Mouse (Mus musculus): ENCODE results near the gene Abi3bp.

Abi3bp gene

DNA sequence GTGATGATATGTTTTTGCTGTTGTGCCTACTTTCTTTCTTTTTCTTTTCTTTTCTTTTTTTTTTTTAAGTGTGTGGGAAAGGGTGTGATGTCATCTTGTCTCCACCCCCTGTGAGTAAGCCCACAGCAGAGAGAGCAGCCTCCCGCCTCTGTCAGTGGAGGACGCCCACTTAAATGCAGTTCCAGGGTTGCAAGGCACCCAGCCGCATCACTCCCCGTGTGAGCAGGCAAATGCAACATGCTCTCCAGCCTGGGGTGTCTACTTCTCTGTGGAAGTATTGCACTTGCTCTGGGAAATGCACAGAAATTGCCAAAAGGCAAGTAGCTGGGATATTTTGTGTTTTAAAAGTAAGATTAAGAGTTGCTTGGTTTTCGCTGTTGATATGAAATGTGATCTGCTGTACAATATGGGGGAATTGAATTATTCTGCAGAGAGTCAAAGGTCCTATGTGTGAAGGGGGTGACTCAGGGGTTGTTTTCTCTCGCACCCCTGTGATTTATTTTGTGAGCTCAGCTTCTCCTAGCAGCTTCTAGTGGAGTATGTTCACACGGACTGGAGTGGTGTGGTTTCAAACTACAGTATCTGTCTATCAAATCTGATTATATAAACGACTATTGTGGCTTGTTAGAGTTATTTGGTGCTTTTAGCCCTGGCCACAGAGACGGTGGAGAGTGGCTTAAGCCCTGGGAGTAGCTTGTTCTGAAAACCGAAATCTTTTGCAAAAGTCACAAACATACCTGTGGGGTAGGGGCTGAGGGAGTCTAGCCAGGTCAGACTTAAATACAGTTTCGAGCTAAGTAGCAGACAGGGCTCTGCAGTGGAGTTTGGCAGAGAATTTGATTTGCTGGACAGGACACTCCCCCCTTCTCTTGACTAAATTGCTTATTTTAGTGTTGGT is at the start of gene Abi3bp:
Gene Abi3bp, plus strand, starts transcription at position 202 of the 898 bp plus-strand sequence.
- DNase-seq (ENCODE audit: low spot score), result peak; percentile 32

- DNase-seq (ENCODE audit: low spot score), result no peak
These were observed 42.1 kb upstream of the Abi3bp start for GRCm38 (mm10) chr16:56435293-56436185.

DNA sequence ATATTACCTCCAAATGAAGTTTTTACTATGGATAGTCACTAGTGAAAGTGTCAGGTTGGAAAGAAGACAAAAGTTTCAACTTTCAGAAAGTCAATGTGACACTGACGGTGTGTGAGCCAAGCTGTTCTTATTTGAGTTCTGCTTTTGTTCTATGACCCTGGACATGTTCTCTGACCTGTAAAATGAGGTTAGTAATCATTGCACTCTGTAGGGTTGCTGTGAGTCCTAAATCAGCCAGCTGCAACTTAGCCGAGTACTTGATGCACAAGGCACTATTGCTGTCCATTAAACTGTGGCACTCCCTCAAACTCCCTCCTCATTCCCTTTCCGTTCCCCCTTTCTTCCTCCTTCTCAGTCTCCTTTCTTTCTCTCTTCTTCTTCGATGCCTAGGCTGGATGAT is 37.4 kb upstream of the Abi3bp start:
- no peak for DNase-seq (ENCODE audit: low spot score)

DNA sequence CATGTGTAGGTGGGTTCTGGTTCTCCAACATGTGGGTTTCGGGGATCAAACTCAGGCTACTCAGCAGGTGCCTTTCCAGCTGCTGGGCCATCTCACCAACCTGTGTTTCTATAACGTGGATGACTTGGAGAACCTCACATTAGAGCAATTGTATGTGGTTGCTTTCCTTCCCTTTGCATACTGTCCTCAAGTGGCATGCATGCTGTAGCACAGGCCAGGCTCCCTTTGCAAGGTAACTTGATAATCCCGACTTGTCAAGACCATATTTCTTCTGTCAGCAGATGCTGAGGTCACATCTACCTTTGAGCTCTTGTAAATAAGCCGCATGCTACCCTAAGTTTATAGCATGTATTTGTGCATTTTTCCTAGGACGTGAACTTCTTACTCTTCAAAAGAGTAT is 36.6 kb upstream of the Abi3bp start:
- DNase-seq (ENCODE audit: low spot score), result no peak

- DNase-seq (ENCODE audit: low spot score), result no peak
These were observed 35.9 kb upstream of the Abi3bp start for GRCm38 (mm10) chr16:56441658-56442344.

DNA sequence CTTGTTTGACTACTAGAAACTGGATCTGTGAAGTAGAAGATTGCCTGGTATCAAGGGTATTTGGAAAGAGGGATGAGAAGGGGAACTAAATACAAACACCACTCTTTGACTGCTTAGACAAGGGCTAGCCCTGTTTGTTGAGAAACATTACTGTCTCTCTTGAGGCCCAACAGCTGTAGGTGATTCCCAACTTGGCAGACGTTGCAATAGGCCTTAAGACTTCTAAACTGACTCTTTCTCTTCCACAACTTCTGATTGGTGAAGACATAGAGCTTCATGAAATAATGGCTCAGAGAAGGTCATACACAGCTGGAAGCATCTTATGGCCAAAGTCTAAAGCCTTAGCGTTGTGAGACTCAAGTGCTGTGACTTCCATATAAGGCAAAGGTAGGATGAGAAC is 26.2 kb upstream of the Abi3bp start:
- DNase-seq (ENCODE audit: low spot score), result no peak

DNA sequence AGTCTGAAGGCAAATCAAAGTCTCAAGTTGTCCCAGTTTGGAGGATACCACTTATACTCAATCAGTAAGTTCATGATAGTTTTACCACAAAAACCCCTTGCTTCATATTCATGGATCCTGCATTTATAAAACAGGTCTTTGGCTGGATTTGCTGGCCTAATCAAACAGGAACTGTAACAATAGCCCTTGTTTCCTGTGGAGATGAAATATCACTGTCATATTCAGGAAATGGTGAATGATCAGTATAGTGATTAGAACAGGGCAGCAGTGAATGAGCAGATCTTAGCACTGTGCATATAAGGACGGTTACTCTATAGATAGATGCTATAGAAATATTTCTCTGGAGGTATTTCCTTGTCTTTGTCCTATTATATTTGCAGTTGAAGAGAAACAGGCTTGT is 25.8 kb upstream of the Abi3bp start:
- no peak for DNase-seq (ENCODE audit: low spot score)

DNA sequence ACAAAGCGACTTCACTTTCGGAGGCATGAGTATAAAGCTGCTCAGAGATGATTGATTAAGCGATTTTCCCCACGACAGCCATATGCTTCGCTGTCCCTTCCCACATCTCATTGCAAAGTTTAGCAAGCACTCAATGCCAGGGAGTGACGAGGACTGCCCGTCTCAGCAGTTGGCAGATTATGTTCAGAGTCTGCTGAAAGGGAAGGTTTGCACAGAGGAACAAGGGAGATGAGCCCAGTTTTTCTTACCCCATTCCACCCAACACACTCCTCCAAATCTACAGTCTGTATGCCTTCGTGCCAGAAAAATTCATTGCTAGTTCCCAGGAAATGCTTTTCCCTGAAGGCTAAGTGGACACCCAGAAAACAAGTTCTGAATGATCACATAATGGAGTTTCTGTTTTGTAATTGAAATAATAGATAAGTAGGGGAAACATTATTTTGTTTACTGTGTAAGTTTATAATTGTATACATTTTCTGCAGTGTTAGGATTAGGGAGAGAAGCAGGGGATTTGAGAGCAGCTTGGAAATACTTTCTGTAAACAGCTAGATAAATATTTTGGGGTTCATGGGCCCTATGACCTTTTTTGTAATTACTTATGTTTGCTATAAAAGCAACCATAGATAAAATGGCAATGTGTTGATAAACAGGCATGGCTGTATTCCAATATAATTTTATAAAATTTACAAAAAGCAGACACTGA is 19.5 kb upstream of the Abi3bp start:
- DNase-seq (ENCODE audit: low spot score), result no peak

GRCm38 (mm10) chr16:56473160-56473559 is 4.5 kb upstream of the Abi3bp start:
- DNase-seq (ENCODE audit: low spot score), result no peak

DNA sequence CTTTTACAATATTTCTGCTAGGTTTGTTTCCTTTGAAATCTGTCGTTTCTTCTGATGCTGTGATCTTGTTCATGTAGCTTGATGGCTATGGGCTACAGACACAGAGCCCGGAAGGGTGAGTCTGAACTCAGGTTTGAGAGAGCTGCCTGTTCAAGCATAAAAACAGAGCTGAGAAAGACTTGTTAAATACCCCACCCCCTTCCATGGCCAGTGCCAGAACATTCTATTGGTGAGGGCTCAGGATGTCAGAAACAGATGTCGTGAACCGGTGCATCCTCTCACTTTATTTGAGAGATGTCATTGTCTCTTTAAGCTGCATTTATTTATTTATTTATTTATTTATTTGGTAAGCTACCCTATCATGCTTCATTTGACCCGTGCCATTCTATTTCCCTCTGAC is 2.0 kb upstream of the Abi3bp start:
- no peak for DNase-seq (ENCODE audit: low spot score)

- peak; percentile 18 for DNase-seq (ENCODE audit: low spot score)
These were observed 1.0 kb downstream of the Abi3bp start for GRCm38 (mm10) chr16:56478575-56479191.

GRCm38 (mm10) chr16:56483466-56483865 is 5.8 kb downstream of the Abi3bp start:
- no peak for DNase-seq (ENCODE audit: low spot score)

GRCm38 (mm10) chr16:56486461-56486860 is 8.8 kb downstream of the Abi3bp start:
- DNase-seq (ENCODE audit: low spot score), result no peak

- no peak for DNase-seq (ENCODE audit: low spot score)
These were observed 13.2 kb downstream of the Abi3bp start for GRCm38 (mm10) chr16:56490861-56491260.

- no peak for DNase-seq (ENCODE audit: low spot score)
These were observed 17.6 kb downstream of the Abi3bp start for GRCm38 (mm10) chr16:56495266-56495665.

DNA sequence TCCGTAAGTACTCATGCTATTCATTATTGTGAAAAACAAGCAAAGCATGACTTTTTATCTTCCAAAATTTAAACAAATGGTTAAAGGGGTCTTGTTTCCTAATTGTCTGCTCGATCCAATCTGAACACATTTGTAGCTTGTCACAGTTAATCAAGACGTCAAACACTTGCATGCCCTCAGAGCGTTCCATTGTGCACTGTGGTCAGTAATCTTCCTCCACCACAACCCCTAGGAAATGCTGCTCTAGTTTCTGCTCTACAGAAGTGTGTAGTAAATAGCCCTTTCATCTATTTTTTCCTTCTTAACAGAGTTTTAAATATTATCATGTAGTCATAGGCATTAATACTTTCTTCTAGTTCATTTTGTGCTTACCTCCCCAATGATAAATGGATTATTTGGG is 19.1 kb downstream of the Abi3bp start:
- DNase-seq (ENCODE audit: low spot score), result no peak

DNA sequence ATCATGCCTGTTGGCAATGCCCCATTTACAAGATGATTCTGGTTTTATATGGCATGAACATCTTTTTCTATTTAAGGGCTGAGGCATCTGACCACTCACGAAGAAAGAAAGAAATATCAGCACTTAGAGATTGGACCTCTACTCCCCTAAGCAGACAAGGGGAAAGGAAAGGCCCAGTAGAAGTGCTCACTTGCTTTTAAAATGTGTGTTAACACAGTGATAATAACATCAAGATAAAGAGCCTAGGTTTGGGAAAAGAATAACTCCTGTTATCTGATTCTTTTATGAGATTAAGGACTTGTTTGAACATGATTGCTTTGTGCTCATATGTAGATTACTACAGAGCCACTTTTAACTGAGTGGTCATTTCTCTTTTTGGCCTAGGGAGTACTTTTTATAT is 21.0 kb downstream of the Abi3bp start:
- no peak for DNase-seq (ENCODE audit: low spot score)

GRCm38 (mm10) chr16:56500441-56500840 is 22.8 kb downstream of the Abi3bp start:
- DNase-seq (ENCODE audit: low spot score), result no peak

GRCm38 (mm10) chr16:56501101-56501500 is 23.4 kb downstream of the Abi3bp start:
- DNase-seq (ENCODE audit: low spot score), result no peak

GRCm38 (mm10) chr16:56501513-56501912 is 23.8 kb downstream of the Abi3bp start:
- DNase-seq (ENCODE audit: low spot score), result no peak

- DNase-seq (ENCODE audit: low spot score), result no peak
These were observed 24.5 kb downstream of the Abi3bp start for GRCm38 (mm10) chr16:56502134-56502533.

All from embryo, embryonic 10 days (tissue).